ENCODE assay signal across 18 mouse cellular contexts in the genomic region with DNA sequence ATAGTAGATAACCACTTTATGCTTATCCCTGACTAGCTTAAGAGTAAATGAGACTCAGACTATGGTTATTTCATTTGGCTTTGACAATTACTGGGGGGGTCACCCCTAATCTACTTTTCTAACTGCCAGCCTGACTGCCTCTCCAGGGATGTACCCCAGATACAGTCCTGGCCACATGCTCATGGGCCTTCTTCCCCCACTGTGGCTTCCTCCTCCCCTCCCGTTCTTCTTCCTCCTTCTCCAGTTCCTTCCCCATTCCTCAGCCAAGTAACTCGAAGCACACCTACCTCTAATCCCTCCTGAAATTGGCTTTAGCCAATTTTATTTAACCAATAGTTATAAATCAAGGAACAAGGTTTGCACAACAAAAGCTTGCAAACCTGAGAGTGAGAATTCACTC.
"Had no signal": no experiment of that assay in that cellular context is flagged by ENCODE, and none has a peak within 500 bp of the region (broad histone marks: within the 10 kb centered on the region; RNA-seq: fewer than 3 reads in every experiment).

No protein-coding gene starts in this region.

- H3K27me3 ChIP-seq: neural tube, embryonic 15.5 days had no signal

- H3K9me3 ChIP-seq: liver, embryonic 13.5 days; liver, embryonic 15.5 days; midbrain, embryonic 10.5 days; midbrain, embryonic 12.5 days; neural tube, embryonic 13.5 days; neural tube, embryonic 15.5 days had no signal

- H3K4me3 ChIP-seq: liver, embryonic 13.5 days; liver, embryonic 15.5 days; midbrain, embryonic 10.5 days; midbrain, embryonic 12.5 days; myocyte; neural tube, embryonic 13.5 days; neural tube, embryonic 15.5 days had no signal

- H3K4me2 ChIP-seq: liver, embryonic 13.5 days; liver, embryonic 15.5 days; lung, embryonic 14.5 days; midbrain, embryonic 12.5 days; neural tube, embryonic 13.5 days; neural tube, embryonic 15.5 days had no signal

- DNase-seq: liver, embryonic 13.5 days; lung, adult 18-20 months; lung, embryonic 14.5 days; lung, postnatal 10 days; lung, postnatal 4 days; midbrain, embryonic 14.5 days; right cerebral cortex, postnatal 14 days; spleen, adult 18-20 months; thymus, adult 18-20 months; thymus, postnatal 14 days; thymus, postnatal 36 days had no signal

- H3K4me1 ChIP-seq: liver, embryonic 13.5 days; liver, embryonic 15.5 days had no signal

- H3K27ac ChIP-seq: liver, embryonic 13.5 days; liver, embryonic 15.5 days; midbrain, embryonic 10.5 days; midbrain, embryonic 12.5 days; neural tube, embryonic 13.5 days; neural tube, embryonic 15.5 days had no signal

- H3K9ac ChIP-seq: liver, embryonic 13.5 days; liver, embryonic 15.5 days; lung, embryonic 14.5 days; midbrain, embryonic 12.5 days; neural tube, embryonic 13.5 days; neural tube, embryonic 15.5 days had no signal

- ATAC-seq: midbrain, embryonic 16.5 days had no signal

- H3K36me3 ChIP-seq: liver, embryonic 13.5 days; liver, embryonic 15.5 days; midbrain, embryonic 12.5 days; neural tube, embryonic 13.5 days; neural tube, embryonic 15.5 days had no signal
